Mouse (Mus musculus) lung, postnatal 36 days (tissue): ENCODE measurements around the gene Dedd2.
A peak's percentile ranks its signal among the peaks of the same experiment; 100 is the strongest.

Source experiments
- DNase-seq: peaks from one replicate; pipeline ENCODE4 v3.0.0; 2022; ENCODE audit warnings: mixed read lengths

The Dedd2 gene

DNA sequence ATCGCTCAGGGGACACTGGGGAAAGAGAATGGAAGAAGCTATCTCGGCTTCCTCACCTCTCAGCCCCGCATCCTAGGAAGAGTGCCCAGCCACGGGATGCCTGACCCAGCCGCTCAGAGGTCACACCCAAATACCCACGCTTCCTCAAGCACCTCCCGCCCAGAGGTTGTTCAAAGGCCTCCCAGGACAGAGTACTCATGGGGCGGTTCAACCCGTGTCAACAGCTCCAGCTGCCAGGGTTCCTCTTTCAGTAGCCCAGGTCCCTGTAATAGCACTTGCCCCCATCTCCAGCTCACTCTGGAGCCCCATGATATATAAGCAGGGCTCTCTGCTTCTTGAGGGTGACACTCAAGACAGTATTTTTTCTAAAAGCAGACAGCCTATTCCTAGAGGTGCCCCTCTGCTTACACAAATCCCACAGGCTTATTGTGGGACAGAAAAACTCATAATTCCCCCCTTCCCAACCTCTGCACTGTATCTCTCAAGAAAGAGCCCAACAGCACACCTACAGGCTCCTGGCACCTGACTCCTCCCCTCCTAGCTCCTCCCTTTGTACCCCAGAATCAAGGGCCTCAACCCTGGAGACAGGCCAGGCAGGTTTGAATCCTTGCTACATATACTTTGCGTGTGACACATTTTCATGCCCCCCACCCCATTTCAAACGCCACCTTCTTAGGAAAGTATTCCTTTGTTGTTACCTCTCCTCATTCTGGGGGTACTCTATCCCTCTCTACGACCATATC lies 2.6 kb downstream of the Dedd2 start:
- peak; percentile 61 for DNase-seq

DNA sequence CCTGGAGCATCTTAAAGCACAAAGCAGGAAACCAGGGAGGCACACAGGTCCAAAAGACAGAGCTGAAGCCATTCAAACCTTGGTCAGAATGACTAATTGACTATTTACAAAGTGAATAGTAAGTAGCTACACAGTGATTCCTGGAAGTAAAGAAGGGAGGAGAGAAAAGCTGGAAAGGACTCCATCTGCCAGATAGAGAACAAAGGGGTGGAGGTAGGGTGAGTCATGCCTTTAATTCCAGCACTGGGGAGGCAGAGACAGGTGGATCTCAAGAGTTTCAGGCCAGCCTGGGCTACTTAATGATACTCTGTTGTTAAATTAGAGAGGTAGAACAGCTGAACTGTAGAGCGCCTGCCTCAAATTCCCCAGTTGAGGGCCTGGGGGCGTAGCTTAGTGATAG lies 6.2 kb downstream of the Dedd2 start:
- DNase-seq, result no peak

DNA sequence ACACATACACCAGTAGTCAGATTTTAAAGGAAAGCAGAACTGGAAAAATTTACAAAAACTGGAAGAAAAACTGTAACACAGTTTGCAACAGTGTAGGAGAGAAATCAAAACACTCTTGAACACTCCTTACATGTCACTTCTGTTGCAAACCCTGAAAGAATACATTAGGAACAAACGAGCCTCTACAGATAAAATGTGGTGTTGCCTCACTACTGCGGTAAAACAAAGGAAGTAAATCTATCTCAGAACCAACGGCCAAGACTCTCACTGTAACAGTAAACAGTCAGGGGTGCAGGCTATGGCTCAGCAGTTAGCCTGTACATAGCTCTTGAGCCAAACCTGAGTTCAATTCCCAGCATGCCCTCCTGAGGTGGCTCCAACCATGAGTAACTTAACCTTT lies 7.3 kb downstream of the Dedd2 start:
- no peak for DNase-seq

DNA sequence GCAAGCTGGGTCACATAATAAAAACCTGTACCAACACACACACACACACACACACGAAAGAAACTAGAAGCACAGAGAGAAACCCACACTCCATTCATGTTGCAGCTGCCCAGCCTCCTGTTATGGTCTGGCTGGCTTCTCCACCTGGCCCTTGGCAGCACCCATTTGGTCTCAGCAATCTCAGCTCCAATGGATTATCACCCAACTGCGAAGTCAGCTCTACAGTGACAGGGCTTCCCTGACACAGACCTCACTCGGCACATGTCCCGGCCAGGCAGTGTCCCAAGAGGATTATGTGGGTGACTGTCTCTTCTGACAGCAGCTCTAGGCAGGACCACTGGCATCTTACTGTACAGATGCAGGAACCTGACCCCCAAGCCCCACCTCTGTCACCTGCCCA lies 9.9 kb downstream of the Dedd2 start:
- no peak for DNase-seq

DNA sequence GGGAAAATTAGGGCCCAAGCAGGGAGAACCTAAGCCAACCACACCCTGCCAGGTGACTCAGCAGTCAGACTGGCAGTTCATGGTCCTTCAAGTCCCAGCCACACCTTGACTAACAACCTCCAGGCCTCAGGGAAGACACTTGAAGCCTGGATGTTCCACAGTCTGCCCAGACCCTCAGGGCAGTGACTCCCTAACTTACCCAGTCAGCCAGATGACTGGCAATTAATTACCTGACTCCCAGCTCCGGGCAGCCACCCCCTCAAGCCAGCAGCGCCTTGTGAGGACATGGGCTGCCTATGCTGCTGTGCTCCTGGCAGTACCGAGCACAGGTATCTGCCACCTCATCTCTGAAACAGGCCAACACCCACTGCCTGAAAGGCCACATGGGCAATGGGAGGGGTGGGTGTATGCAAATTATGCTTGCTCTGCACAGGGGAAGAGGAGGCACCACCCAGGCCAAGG lies 11.2 kb downstream of the Dedd2 start:
- DNase-seq, result peak; percentile 53

DNA sequence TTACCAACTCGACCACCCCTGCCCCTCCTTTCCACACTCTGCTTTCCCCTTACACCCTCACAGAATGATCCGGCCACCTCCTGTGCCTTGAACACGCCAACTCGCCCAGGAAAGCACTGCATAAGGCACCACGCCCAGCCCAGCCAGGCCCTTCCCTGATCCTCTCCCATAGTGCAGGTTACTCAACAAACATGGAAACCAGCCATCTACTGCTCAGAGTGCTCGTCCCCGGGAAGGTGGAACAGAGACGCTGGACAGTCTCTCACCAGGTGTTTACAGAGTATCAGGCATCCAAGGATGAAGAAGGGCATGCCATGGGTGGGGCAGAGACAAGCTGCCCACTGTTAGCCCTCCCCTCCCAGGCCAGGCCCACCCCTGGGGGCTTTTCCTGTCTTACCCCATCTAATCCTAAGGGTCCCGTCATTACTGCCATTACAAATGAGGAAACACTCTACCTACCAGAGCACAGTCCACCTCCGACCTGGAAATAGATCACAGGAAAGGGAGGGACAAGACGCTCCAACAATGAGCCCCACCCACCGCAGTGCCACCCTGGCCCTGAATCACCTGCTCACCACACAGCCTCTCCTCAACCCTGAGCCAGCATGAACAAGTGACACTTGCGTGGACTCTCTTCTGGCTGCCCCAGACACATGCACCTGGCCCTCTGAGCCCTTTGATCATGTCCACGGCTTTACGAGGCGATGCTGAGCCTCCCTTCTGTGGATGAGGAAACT lies 14.2 kb downstream of the Dedd2 start:
- peak; percentile 63 for DNase-seq

DNA sequence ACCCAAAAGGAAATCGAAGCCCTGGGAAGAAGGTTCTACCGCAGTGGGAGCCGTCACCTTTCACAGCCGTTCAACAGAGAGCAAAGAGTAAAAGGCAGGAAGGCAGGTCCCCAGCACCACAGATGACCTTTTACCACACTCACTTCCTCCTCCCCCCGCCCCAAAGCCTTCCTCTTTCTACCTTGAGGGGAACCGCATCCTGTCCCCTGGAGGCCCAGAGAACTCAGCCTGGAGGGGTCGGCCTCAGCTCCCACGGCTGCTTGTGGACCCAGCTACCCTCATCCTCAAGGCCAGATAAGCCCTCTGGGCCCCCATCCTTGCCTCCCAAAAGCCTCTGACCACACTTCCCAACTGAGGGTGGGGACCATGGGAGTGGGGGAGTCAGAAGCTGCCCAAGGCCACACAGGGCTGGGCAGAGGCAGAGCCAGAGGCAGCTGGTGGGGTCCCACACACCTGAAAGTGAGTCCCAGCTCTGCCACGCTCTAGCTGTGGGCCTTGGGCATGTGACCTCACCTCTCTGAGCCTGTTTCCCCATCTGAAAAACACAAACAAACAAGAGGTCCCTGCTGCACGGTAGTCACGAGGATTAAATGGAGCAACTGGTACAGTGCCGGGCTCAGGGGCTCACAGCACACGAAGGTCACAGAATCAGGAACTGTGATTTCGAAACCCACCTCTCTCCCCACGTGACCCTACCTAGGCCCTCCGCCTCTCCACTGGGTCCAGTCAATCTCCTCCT lies 14.9 kb downstream of the Dedd2 start:
- peak; percentile 62 for DNase-seq

DNA sequence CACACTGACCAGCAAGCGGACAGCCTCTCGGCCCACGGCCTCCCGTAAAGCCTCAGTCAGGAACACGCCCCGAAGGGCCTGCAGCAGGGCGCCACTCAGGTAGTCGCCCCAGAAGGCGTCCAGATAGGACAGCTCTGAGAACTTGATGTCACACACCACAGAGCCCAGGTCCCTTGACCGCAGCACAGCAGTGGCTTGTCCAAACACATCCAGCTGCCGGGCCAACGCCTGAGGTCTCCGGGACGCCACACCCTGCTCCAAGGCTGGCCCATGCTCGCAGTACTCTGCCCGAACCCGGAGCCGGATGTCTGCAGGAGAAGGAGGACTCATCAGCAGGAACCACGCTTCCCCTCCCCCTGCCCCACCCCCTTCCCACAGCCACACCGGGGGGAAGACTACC lies 16.8 kb downstream of the Dedd2 start:
- no peak for DNase-seq

DNA sequence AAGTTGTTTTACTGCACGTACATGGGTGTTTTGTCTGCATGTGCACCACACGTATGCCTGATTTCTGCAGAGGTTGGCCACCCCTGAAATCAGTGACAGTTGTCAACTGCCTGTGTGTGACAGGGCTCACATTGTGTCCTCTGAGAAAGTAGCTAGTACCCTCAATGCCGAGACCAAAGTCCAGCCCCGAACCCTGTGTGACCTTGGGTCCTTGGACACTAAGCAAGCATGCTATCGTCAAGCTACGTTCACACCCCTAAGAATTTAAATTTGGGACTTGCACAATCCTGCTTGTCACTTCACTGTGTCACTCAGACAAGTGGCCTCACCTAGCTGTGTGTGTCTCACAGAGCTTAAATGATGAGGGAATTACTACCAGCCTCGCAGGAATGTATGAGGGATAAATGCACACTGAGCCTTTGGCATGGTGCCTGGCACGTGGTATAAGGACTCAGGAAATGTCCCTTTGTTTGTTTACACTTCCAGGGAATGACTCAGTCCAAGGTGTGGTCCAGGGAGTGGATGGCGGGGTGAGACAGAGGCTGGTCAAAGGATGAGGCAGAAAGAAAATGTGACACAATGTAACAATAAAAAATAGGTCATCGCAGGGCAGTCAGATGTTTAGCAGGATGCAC lies 22.9 kb downstream of the Dedd2 start:
- DNase-seq, result peak; percentile 80

DNA sequence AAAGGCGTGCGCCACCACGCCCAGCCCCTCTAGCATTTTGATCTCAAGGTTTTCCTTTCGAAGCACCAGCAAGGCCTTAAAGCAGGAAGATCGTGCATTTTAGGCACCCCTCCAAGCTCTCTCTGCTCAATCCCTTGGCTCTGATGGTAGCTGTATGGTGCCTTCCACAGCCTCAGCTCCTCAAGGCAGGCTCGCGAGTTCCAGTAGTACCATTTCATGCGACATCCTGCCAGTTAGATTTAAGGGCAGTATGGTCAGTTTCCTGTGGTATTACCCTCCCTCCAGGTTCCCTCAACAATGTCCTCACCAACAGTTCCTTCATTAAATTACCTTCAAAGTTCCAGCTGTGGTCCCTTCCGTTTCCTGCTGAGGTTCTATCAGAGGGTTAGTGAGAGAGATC lies 24.3 kb downstream of the Dedd2 start:
- DNase-seq, result no peak

DNA sequence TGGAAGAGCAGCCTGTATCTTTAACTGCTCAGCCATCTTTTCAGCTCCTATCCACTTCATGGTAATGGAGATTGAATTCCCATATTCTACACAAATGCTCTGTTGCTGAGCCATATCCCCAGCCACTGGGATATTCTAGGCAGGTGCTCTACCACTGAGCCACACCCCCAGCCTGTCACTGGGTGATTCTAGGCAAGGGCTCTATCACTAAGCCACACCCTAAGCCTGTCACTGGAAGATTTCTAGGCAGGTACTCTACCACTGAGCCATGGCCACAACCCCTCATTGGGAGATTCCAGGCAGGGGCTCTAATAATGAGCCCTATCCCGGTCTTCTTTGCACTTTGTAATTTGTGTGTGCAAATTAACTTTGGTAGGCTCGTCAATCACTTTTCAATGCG lies 25.3 kb downstream of the Dedd2 start:
- no peak for DNase-seq

DNA sequence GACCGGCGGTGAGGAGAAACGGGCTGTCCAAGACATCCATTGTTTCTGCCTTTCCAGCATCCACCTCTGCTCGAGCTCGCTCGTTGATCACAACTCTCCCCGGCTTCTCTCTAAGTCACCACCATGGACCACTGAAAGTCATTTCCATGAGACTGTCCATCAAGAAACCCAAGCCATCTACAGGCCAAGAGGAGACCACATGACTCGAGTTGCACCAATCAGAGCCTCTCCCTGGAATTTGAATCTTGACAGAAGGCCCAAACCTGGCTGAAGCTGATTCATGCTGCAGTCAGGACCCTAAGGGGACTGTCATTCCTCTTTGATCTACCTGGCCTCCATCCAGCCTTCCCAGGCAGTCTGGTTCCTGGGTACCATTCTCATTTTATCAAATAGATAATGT lies 28.3 kb downstream of the Dedd2 start:
- DNase-seq, result no peak

DNA sequence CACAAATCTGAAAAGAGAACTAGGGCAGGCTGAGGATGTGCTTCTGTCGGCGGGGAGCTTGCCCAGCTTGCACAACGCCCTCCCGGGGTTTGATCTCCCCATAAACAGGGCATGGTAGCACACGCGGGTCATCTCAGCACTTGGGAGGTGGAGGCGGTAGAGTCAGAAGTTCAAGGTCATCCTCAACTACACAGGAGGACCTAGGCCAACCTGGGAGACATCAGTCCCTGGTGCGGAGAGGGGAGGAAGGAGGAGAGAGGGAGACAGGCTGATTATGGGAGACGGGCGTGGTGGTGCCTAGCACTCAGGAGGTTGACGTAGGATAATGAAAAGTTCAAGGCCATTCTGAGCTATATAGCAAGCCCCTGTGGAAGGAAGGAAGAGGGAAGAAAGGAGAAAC lies 29.6 kb downstream of the Dedd2 start:
- no peak for DNase-seq

DNA sequence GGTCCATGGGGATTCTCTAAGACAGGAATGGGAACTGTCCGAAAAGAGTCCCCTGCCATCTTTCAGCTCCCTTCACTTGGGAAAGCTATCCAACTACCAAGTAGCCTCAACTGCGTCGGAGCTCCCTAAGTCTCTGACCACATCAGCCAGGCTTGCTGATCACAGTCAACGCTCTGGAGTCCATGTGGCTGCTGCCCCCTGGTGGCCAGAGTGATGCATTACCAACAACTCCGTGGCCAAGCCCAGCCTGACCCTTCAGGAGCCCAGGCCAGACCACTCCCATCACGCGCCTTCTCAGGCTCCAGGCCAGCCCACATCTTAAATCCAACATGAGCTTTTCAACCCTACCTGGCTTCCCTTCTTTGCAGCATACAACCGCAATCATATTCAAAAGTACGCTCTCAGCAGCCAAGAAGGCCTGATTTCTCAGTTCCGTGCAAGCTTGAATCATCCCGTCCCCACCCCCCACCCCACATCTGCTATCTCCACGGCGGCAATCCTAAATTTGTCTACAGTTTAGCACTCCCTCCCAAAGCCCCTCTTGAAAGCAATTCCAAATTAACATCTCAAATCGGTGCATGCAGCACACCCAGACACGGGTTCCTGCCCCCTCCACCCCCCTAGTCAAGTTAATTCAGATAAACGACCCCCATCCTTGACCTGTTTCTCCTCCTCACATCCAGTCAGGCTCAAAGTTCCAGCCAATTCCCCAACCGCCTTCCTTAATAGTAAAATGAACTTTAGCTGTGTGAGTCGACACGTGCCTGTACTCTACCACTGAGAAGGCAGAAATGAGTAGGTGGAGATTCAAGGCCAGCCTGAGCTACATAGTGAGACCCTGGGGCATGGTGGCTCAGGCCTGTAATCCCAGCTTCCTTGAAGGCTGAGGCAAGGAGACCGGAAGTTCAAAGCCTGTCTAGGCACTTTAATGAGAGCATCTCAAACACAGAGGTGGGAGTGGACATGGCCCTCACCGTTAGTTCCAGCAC lies 32.5 kb downstream of the Dedd2 start:
- DNase-seq, result peak; percentile 91

DNA sequence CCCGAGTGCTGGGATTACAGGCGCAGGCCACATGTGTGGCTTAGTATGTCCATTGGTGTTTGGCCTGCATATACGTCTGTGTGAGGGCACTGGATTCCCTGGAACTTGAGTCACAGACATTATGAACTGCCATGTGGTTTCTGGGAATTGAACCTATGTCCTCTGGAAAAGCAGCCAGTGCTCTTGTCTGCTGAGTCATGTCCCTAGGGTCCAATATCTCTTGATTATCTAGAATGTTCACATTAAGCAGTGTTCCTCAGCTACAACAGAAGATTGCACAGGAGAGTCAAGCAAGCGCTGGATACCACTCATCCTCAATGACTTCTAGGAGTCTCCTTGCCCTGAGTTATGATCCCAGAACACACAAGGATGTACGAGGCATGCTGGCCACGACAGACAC lies 36.3 kb downstream of the Dedd2 start:
- no peak for DNase-seq

DNA sequence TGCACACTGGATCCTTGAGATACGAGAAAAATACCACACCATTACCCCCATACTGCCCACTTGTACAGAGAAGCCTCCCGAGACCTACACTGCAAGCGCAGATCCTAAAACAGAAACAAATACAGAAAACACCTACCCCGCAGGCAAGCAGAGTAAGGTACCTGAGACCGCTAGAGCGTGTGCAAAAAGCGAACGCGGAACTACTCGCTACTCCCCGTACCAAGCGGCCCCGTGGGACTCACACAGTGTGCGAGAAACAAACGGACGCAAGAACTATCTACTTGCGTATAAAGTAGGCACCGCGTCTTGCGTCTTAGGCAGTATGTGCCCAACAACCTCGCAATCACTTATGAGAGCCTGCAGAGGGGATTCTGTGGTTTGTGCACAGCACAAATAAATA lies 38.6 kb downstream of the Dedd2 start:
- DNase-seq, result no peak

DNA sequence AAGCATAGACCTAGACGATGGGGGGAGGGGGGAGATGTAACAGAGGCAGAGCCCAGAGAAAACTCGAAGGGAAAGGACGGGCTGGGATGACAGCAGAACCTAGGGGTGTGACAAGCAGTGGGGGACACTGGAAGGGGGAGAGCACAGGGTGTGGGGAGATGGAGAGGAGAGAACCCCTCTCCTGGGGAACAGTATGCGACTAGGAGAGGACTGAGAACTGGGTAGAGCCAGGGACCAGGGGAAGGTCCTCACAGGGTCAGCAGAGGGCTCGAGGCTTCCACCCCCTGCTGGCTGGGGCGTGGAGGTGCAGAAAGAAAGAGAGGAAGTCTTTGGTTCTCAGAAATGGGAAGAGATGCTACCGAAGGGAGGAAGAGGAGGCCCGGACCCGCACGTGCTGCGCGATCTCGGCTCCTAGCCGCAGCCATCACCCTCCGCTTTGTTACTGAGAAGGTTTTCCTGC lies 39.1 kb downstream of the Dedd2 start:
- peak; percentile 35 for DNase-seq

DNA sequence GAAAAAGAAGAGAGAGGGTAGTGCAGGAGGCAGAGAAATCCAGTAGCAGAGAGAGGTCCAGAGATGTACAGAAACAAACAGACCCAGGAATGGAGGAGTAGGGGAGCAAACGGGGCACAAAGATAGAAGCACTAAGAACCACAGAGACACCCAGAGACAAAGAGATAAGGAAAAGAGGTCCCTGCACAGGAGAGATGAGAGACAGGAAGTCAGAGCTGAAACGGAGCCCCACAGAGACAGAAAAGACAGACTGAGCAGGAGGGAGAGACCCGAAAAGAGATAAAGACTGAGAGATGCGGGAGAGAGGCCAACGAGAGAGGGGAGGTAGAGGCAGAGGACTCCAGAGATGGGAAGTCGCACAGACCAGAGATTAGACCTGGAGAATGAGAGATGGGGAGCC lies 39.9 kb downstream of the Dedd2 start:
- no peak for DNase-seq

DNA sequence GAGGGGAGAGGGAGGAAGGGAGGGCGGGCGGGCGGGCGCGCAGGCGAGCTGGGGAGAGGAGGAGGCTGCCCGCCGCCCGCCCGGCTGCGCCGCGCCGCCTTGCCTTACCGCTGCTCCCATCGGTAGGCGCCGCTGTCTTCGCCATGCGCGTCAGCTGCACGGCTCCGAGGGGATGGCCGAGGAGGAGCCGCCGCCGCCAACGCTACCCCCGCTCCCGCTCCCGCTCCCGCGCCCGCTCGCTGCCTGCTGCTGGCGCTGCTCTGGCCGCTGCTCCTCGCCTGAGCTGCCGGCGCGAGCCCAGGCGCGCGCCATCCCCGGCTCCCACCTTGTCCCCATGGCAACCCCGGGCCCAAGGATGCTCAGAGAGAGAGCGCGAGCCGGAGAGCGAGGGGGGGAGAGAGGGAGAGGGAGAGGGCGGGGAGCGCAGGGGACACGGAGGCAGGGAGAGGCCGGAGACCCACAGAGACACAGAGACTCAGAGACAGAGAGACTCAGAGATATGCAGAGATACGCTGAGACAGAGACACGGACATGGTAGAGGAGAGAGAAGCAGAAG lies 40.7 kb downstream of the Dedd2 start, which contains the start of gene Pou2f2:
TSS of gene Pou2f2 (minus strand) at position 121 of the 556 bp plus-strand sequence.
- peak; percentile 54 for DNase-seq

DNA sequence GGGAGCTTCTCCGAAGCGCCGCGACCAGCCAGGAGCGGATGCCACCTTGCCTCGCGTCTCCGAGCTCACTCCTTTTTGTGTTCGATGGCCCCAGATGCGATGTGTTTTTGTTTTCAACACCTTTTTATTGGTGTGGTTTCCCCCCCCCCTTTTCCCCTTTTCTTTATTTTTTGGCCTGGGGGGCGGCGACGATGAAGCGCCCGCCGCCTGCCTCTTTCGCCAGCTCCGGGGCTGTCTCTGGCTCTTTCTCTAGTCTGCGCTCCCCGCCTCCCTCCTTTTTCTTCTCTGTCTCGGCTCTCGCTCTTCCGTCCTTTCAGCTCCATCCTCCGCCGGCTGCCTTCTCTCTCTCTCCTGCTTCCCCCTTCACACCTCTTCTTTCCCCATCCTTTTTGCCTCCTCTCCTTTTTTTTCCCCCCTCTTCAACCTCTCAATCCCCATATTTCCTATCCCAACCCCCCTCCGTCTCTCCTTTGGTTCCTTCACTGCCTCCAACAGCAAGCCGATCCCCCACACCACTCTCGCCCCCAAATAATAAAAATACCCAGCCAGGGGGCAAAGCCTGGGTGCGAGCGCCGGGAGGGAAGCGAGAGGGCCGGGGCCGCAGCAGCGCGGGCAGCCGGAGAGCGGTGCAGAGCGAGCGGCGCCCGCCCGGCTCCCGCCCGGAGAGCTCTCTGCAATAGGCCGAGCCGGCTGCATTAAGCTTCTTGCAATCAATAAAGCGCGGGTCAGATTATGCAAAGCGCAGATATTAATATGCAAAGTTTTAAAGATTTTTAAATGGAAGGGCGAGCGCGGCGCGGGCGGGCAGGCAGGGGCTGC lies 41.4 kb downstream of the Dedd2 start:
- no peak for DNase-seq

DNA sequence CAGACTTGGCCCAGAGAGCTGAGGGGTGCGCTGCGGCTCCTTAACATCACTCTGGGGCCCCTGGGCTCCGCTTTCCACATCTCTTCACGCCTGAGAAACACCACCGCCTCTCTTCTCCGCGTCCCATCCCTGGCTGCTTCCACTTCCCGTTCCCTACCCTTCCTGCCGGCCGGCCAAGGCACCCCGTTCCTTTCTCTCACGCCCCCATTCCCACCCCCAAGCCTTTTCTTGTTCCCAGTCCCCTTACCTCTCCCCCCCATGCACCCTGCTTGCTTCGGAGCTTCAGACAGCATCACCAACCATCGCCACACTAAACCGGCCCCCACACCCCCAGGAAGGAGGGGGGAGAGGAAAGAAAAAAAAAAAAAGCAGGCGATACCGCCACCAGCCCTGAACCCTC lies 42.1 kb downstream of the Dedd2 start:
- DNase-seq, result no peak
